Mouse (Mus musculus): ENCODE results near the gene Gpatch1. TPM values are rescaled to one million over a fixed set of nuclear protein-coding genes. Genes with fewer than 3 reads are reported as not detected.
"Not testable (repeated sequence)": the region's sequence is repeated elsewhere in the genome, so short reads cannot be mapped to it uniquely, and the experiment has no call there.

Gpatch1 gene
- polyA plus RNA-seq, 1 experiment from 2014 or later, result 20.8 TPM

DNA sequence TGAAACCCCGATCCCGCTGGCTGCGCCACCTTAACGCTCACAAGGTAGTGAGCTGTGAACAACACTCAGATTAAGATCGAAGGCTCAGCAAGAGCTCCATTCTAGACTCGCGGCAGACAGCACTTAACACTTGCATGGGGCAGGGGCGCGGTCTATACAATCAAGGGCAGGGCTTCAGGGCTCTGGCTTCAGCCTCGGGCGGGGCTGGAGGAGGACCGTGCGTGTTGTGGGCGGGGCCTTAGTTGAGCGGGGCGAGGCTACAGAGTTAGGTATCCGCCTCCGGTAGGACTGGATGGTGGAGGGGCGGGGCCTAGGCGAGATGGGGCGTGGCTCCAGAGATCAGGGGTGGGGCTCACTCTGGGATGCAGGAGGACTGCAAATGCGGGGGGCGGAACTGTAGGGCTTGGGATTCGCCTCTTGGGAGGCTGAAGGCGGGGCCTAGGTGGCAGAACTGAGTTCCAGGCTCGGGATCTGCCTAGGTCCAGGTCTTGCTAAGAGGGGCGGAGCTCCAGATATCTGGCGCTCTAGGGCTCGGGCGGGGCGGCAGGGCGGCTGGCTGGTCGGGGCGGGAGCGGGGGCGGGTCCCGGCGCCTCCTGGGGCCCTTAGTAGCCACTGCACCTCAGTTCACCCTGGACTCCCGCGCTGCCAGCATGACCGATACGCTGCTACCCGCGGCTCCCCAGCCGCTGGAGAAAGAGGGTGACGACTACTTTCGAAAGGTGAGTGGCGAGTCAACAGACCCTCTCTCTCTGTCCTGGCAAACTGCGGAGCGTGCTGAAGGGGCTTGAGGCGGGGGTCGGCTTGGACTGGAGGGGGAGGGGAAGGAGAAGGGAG, 15.7 kb upstream of the Gpatch1 start, which contains the start of gene Rhpn2:
TSS of gene Rhpn2 (plus strand) at position 479 of the 835 bp plus-strand sequence.
- ATAC-seq, result peak; percentile 98
- peak within 1 kb of the TSS; percentile 96 for H3K4me2 ChIP-seq (ENCODE audit: low read length)
- under 1% methylated on average over 48 of the region's 52 CpGs for WGBS
- H3K27ac ChIP-seq (ENCODE audit: low read length), result peak within 1 kb of the TSS; percentile 49
- H3K27me3 ChIP-seq (ENCODE audit: control insufficient read depth, insufficient read depth, low read depth, low read length), result peaks cover 6% of the 10 kb centered on the region; the same call in 1 of the 2 replicates
- peak within 1 kb of the TSS; percentile 57 for H3K4me3 ChIP-seq (ENCODE audit: low read depth, low read length)
- peaks cover 9% of the 10 kb centered on the region; the same call in 1 of the 2 replicates for H3K4me1 ChIP-seq (ENCODE audit: control insufficient read depth, insufficient read depth, low read length)
- H3K36me3 ChIP-seq (ENCODE audit: control insufficient read depth, insufficient read depth, low read length), result no peaks in the 10 kb centered on the region
- H3K9ac ChIP-seq (ENCODE audit: low read depth, low read length), result peak within 1 kb of the TSS; percentile 51
- H3K9me3 ChIP-seq (replicated peaks; ENCODE audit: control insufficient read depth, low read length, poor library complexity, severe bottlenecking), result no peaks in the 10 kb centered on the region

DNA sequence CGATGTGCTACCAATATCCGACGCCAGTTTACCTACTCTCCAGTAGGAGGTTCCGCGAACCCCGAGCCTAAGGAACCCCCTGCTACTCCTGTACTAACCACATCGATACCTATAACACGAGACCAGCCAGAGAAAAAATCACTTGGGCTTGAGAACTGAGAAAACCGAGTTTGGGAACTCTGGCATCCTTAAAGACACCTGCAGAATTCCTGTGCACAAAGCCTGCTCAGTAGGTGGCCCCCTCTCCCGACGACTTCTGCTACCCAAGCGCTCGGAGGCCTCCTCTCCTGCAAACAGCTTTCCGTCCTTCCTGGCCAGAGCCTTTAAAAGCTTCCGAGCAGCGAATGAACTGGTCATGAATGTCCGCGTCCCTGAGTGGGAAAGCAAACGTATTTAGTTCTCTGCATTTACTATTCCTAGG, 15.0 kb upstream of the Gpatch1 start:
- Histone ChIP-seq H3K4me2 (ENCODE audit: low read length) (peak overlapping the region; percentile 96), H3K27ac (ENCODE audit: low read length) (peak overlapping the region; percentile 49), H3K36me3 (ENCODE audit: control insufficient read depth, insufficient read depth, low read length) (no peaks in the 10 kb centered on the region), H3K4me3 (ENCODE audit: low read depth, low read length) (peak overlapping the region; percentile 57), H3K9me3 (replicated peaks; ENCODE audit: control insufficient read depth, low read length, poor library complexity, severe bottlenecking) (no peaks in the 10 kb centered on the region), H3K27me3 (ENCODE audit: control insufficient read depth, insufficient read depth, low read depth, low read length) (peaks cover 6% of the 10 kb centered on the region; the same call in 1 of the 2 replicates), H3K4me1 (ENCODE audit: control insufficient read depth, insufficient read depth, low read length) (peaks cover 9% of the 10 kb centered on the region; the same call in 1 of the 2 replicates), H3K9ac (ENCODE audit: low read depth, low read length) (peak overlapping the region; percentile 51)
- under 1% methylated on average over 19 of the region's 19 CpGs for WGBS
- peak; percentile 52 for ATAC-seq

DNA sequence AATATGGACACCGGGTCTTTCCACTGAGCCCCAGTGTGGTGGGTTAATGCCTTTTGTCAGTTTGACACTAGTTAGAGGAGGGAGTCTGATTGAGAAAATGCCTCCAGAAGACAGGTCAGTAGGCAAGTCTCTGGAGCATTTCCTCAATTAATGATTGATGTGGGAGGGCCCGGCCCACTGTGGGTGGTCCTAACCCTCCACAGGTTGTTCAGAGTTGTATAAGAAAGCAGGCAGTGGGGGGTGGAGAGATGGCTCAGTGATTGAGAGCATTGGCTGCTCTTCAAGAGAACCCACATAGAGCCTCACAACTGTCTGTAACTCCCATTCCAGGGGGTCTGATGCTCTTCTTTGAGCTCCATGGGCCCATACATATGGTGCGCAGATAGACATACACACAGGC, 13.3 kb upstream of the Gpatch1 start:
- 59% methylated on average over 3 of the region's 3 CpGs for WGBS

DNA sequence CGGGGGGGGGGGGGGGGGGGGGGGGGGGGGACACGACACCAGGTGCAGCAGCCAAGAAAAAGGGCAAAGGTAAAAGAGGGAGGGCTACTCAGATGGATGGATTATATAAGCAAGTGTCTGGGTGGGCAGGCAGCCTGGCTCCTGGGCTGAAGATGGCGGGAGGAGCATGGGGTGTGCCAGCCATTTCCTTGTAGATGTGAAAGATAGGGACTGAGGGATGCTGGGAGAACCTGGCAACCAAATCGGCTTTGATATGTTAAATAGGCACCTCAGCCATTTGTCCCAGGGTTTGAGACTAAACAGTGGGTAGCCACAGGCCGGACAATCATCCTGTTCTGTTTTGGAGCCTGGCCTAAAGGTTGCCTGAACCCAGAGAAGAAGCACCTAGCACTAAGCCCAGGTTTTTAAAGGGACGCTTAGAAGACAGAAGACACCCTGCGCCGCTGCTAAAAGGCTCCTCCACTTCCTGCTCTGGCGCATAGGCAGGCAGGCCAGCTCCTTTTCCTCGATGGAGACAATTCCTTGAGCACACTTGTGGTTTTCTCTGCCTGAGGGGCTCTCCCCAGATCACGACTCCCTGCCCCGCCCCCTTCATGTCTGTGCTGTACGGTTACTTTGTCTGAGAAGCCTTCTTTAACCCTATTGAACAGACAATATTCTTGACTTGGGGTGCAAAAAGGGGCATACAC, 4.6 kb upstream of the Gpatch1 start:
- no peaks in the 10 kb centered on the region for H3K27me3 ChIP-seq (ENCODE audit: control insufficient read depth, insufficient read depth, low read depth, low read length)
- H3K4me2 ChIP-seq (ENCODE audit: low read length), result 0 out of 2 replicates have a peak overlapping the region, but pooled peaks have one; percentile 3
- H3K27ac ChIP-seq (ENCODE audit: low read length), result no peak overlapping the region
- WGBS, result 5% methylated on average over 11 of the region's 13 CpGs
- no peak for ATAC-seq
- no peaks in the 10 kb centered on the region for H3K9me3 ChIP-seq (replicated peaks; ENCODE audit: control insufficient read depth, low read length, poor library complexity, severe bottlenecking)
- H3K36me3 ChIP-seq (ENCODE audit: control insufficient read depth, insufficient read depth, low read length), result no peaks in the 10 kb centered on the region
- peak overlapping the region; percentile 39; the same call in 1 of the 2 replicates for H3K9ac ChIP-seq (ENCODE audit: low read depth, low read length)
- H3K4me3 ChIP-seq (ENCODE audit: low read depth, low read length), result no peak overlapping the region
- H3K4me1 ChIP-seq (ENCODE audit: control insufficient read depth, insufficient read depth, low read length), result peaks cover 6% of the 10 kb centered on the region

More for the DNA sequence above, 13.3 kb upstream of the Gpatch1 start:
- Histone ChIP-seq H3K27me3 (ENCODE audit: control insufficient read depth, insufficient read depth, low read depth, low read length) (peaks cover 4% of the 10 kb centered on the region; the same call in 1 of the 2 replicates), H3K4me1 (ENCODE audit: control insufficient read depth, insufficient read depth, low read length) (peaks cover 9% of the 10 kb centered on the region; the same call in 1 of the 2 replicates), H3K36me3 (ENCODE audit: control insufficient read depth, insufficient read depth, low read length) (no peaks in the 10 kb centered on the region), H3K9me3 (replicated peaks; ENCODE audit: control insufficient read depth, low read length, poor library complexity, severe bottlenecking) (no peaks in the 10 kb centered on the region), H3K4me3 (ENCODE audit: low read depth, low read length) (no peak overlapping the region), H3K27ac (ENCODE audit: low read length) (no peak overlapping the region), H3K9ac (ENCODE audit: low read depth, low read length) (no peak overlapping the region), H3K4me2 (ENCODE audit: low read length) (no peak overlapping the region)
- ATAC-seq, result no peak

DNA sequence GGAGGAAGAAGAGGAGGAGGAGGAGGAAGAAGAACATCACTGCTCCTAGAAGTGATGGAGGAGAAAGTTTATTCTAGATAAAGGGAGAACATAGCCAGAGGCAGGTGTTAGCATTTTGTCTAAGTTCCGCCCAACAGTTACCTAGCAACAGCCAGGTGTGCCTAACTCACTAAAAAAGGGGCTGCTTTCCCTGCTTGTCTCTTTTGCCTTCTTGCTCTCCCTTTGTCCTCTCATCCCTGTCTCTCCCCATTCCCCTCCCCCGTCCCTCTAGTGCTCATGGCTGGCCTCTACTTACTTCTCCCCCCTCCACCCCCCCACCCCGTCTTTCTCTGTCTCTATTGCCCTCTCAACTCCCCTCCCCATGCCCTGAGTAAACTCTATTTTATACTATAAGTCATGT, 3.9 kb upstream of the Gpatch1 start:
- Histone ChIP-seq H3K4me3 (ENCODE audit: low read depth, low read length) (no peak overlapping the region), H3K4me1 (ENCODE audit: control insufficient read depth, insufficient read depth, low read length) (peaks cover 11% of the 10 kb centered on the region), H3K27me3 (ENCODE audit: control insufficient read depth, insufficient read depth, low read depth, low read length) (no peaks in the 10 kb centered on the region), H3K9ac (ENCODE audit: low read depth, low read length) (no peak overlapping the region), H3K9me3 (replicated peaks; ENCODE audit: control insufficient read depth, low read length, poor library complexity, severe bottlenecking) (no peaks in the 10 kb centered on the region), H3K27ac (ENCODE audit: low read length) (no peak overlapping the region), H3K4me2 (ENCODE audit: low read length) (no peak overlapping the region), H3K36me3 (ENCODE audit: control insufficient read depth, insufficient read depth, low read length) (no peaks in the 10 kb centered on the region)
- 48% methylated on average over 3 of the region's 3 CpGs for WGBS
- no peak for ATAC-seq

DNA sequence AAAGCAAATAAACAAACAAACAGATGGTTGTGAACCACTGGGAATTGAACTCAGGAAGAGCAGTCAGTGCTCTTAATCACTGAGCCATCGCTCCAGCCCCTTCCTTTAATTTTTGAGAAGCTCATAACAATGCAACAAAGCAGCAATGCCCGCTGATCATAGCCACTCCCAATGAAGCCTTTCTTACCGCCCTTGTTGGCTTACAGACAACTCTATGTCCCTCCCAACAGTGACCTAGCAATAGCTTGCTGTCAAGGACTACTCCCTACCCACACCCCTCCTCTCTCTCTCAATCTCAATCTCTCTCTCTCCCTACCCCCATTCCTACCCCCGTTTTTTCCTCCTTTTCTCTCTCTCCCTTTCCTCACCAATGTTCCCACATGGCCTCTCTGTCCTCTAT, 1.5 kb upstream of the Gpatch1 start:
- Histone ChIP-seq H3K9ac (ENCODE audit: low read depth, low read length) (no peak overlapping the region), H3K4me3 (ENCODE audit: low read depth, low read length) (no peak overlapping the region), H3K4me2 (ENCODE audit: low read length) (no peak overlapping the region), H3K36me3 (ENCODE audit: control insufficient read depth, insufficient read depth, low read length) (no peaks in the 10 kb centered on the region), H3K27ac (ENCODE audit: low read length) (no peak overlapping the region), H3K9me3 (replicated peaks; ENCODE audit: control insufficient read depth, low read length, poor library complexity, severe bottlenecking) (no peaks in the 10 kb centered on the region), H3K27me3 (ENCODE audit: control insufficient read depth, insufficient read depth, low read depth, low read length) (no peaks in the 10 kb centered on the region), H3K4me1 (ENCODE audit: control insufficient read depth, insufficient read depth, low read length) (peaks cover 15% of the 10 kb centered on the region)
- WGBS, result 83% methylated on average over 4 of the region's 4 CpGs
- no peak for ATAC-seq

DNA sequence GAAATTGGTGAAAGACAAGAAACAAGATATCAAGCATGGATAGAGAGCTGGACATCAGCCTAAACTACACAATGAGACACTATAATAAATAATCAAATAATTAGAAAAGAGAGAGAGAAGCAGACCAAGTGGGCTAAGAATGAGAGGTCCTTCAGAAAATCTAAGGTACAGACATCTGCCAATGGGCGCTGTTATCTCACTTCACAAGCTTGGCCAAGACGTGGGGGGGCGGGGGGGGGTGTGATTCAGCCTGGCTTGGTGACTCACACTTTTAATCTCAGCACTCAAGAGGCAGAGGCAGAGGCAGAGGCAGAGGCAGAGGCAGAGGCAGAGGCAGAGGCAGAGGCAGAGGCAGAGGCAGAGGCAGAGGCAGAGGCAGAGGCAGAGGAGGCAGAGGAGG, 981 bp upstream of the Gpatch1 start:
- H3K27me3 ChIP-seq (ENCODE audit: control insufficient read depth, insufficient read depth, low read depth, low read length); H3K36me3 ChIP-seq (ENCODE audit: control insufficient read depth, insufficient read depth, low read length); H3K9ac ChIP-seq (ENCODE audit: low read depth, low read length); ATAC-seq; H3K4me3 ChIP-seq (ENCODE audit: low read depth, low read length); H3K9me3 ChIP-seq (replicated peaks; ENCODE audit: control insufficient read depth, low read length, poor library complexity, severe bottlenecking); H3K27ac ChIP-seq (ENCODE audit: low read length); H3K4me2 ChIP-seq (ENCODE audit: low read length): not testable (repeated sequence)
- peaks cover 15% of the 10 kb centered on the region for H3K4me1 ChIP-seq (ENCODE audit: control insufficient read depth, insufficient read depth, low read length)
- 79% methylated on average over 3 of the region's 3 CpGs for WGBS

DNA sequence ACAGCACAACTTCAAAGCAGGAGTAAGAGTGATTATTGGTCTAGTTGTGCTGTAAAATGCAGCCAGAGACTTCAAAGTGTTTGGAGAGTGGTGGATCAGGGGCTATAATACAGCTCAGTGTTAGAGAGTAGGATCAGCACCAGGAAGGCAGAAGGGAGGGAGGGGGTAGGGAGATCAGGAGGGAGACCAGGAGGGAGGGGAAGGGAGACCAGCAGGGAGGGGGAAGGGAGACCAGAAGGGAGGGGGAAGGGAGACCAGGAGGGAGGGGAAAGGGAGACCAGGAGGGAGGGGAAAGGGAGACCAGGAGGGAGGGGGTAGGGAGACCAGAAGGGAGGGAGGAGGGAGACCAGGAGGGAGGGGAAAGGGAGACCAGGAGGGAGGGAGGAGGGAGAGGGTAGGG, 4.1 kb downstream of the Gpatch1 start:
- ATAC-seq, result no peak
- no peaks in the 10 kb centered on the region for H3K9me3 ChIP-seq (replicated peaks; ENCODE audit: control insufficient read depth, low read length, poor library complexity, severe bottlenecking)
- H3K4me3 ChIP-seq (ENCODE audit: low read depth, low read length), result no peak overlapping the region
- peaks cover 8% of the 10 kb centered on the region for H3K4me1 ChIP-seq (ENCODE audit: control insufficient read depth, insufficient read depth, low read length)
- no peak overlapping the region for H3K4me2 ChIP-seq (ENCODE audit: low read length)
- H3K27me3 ChIP-seq (ENCODE audit: control insufficient read depth, insufficient read depth, low read depth, low read length), result no peaks in the 10 kb centered on the region
- no peak overlapping the region for H3K27ac ChIP-seq (ENCODE audit: low read length)
- H3K9ac ChIP-seq (ENCODE audit: low read depth, low read length), result no peak overlapping the region
- H3K36me3 ChIP-seq (ENCODE audit: control insufficient read depth, insufficient read depth, low read length), result peaks cover 11% of the 10 kb centered on the region

DNA sequence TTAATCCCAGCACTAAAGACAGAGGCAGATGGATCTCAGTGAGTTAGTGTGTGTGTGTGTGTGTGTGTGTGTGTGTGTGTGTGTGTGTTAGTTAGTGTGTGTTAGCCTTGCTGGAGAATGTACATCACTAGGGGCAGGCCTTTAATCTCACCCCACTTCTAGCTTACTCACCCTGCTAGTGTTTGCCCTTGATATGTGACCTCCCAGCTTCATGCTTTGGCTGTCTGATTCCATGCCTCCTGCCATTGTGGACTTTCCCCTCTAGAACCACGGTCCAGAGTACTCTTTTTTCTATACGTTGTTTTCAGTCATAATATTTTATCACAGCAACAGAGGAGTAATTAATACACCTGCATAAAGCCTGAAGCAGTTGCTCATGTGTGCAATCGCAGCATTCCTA, 7.0 kb downstream of the Gpatch1 start:
- no peak for ATAC-seq
- Histone ChIP-seq H3K27ac (ENCODE audit: low read length) (no peak overlapping the region), H3K9ac (ENCODE audit: low read depth, low read length) (no peak overlapping the region), H3K36me3 (ENCODE audit: control insufficient read depth, insufficient read depth, low read length) (peaks cover 31% of the 10 kb centered on the region), H3K4me1 (ENCODE audit: control insufficient read depth, insufficient read depth, low read length) (no peaks in the 10 kb centered on the region), H3K27me3 (ENCODE audit: control insufficient read depth, insufficient read depth, low read depth, low read length) (no peaks in the 10 kb centered on the region), H3K4me3 (ENCODE audit: low read depth, low read length) (no peak overlapping the region), H3K9me3 (replicated peaks; ENCODE audit: control insufficient read depth, low read length, poor library complexity, severe bottlenecking) (no peaks in the 10 kb centered on the region), H3K4me2 (ENCODE audit: low read length) (no peak overlapping the region)
- WGBS, result 95% methylated on average over 3 of the region's 3 CpGs

Measured in midbrain, embryonic 16.5 days (tissue).